Mouse (Mus musculus): ENCODE data around the gene 9330161L09Rik.
A peak's percentile ranks its signal among the peaks of the same experiment; 100 is the strongest.
"Not testable (repeated sequence)": the region's sequence is repeated elsewhere in the genome, so short reads cannot be mapped to it uniquely, and the experiment has no call there.

Gene 9330161L09Rik

GRCm38 (mm10) chr12:103407720-103408119 is at the start of gene 9330161L09Rik:
Gene 9330161L09Rik (minus strand): TSS chr12:103407820.
- DNase-seq (ENCODE audit: low spot score in 2 of 2), result no peak

GRCm38 (mm10) chr12:103457140-103457539 is 49.5 kb upstream of the 9330161L09Rik start, which contains the start of gene Ifi27l2b:
Gene Ifi27l2b (minus strand): TSS chr12:103457223.
- no peak for DNase-seq (ENCODE audit: low spot score in 2 of 2)

- not testable (repeated sequence) for DNase-seq (ENCODE audit: low spot score in 2 of 2)
These were observed 49.1 kb upstream of the 9330161L09Rik start for GRCm38 (mm10) chr12:103456727-103457126.

GRCm38 (mm10) chr12:103453361-103453760 is 45.7 kb upstream of the 9330161L09Rik start:
- no peak for DNase-seq (ENCODE audit: low spot score in 2 of 2)

- no peak for DNase-seq (ENCODE audit: low spot score in 2 of 2)
These were observed 37.4 kb upstream of the 9330161L09Rik start for GRCm38 (mm10) chr12:103445060-103445459.

GRCm38 (mm10) chr12:103444261-103444660 is 36.6 kb upstream of the 9330161L09Rik start:
- not testable (repeated sequence) for DNase-seq (ENCODE audit: low spot score in 2 of 2)

- no peak for DNase-seq (ENCODE audit: low spot score in 2 of 2)
These were observed 35.9 kb upstream of the 9330161L09Rik start, which contains the start of gene Ifi27l2a for GRCm38 (mm10) chr12:103443524-103443923. Gene Ifi27l2a (minus strand): TSS chr12:103443680.

GRCm38 (mm10) chr12:103437601-103438000 is 30.0 kb upstream of the 9330161L09Rik start:
- DNase-seq (ENCODE audit: low spot score in 2 of 2), result no peak

- DNase-seq (ENCODE audit: low spot score in 2 of 2), result no peak
These were observed 27.2 kb upstream of the 9330161L09Rik start for GRCm38 (mm10) chr12:103434861-103435260.

GRCm38 (mm10) chr12:103433986-103434731 is 26.5 kb upstream of the 9330161L09Rik start, which contains the start of gene Ifi27:
Gene Ifi27 (plus strand): TSS chr12:103434211.
- DNase-seq (ENCODE audit: low spot score in 2 of 2), result peak; percentile 50 to 52

- DNase-seq (ENCODE audit: low spot score in 2 of 2), result no peak
These were observed 25.8 kb upstream of the 9330161L09Rik start for GRCm38 (mm10) chr12:103433430-103433829.

- DNase-seq (ENCODE audit: low spot score in 2 of 2), result no peak
These were observed 19.1 kb upstream of the 9330161L09Rik start for GRCm38 (mm10) chr12:103426710-103427109.

GRCm38 (mm10) chr12:103425729-103426470 is 18.3 kb upstream of the 9330161L09Rik start, which contains the start of gene Ddx24:
Gene Ddx24 (minus strand): TSS chr12:103425830.
- peak; percentile 96 for DNase-seq (ENCODE audit: low spot score in 2 of 2)

GRCm38 (mm10) chr12:103425016-103425728 is 17.6 kb upstream of the 9330161L09Rik start:
- DNase-seq (ENCODE audit: low spot score in 2 of 2), result no peak

- no peak for DNase-seq (ENCODE audit: low spot score in 2 of 2)
These were observed 524 bp upstream of the 9330161L09Rik start for GRCm38 (mm10) chr12:103408144-103408543.

GRCm38 (mm10) chr12:103404131-103404530 is 3.5 kb downstream of the 9330161L09Rik start:
- DNase-seq (ENCODE audit: low spot score in 2 of 2), result no peak

GRCm38 (mm10) chr12:103396751-103397150 is 10.9 kb downstream of the 9330161L09Rik start:
- no peak for DNase-seq (ENCODE audit: low spot score in 2 of 2)

- DNase-seq (ENCODE audit: low spot score in 2 of 2), result no peak
These were observed 11.9 kb downstream of the 9330161L09Rik start for GRCm38 (mm10) chr12:103395486-103396275.

- DNase-seq (ENCODE audit: low spot score in 2 of 2), result no peak
These were observed 14.1 kb downstream of the 9330161L09Rik start for GRCm38 (mm10) chr12:103393528-103393927.

- no peak for DNase-seq (ENCODE audit: low spot score in 2 of 2)
These were observed 16.5 kb downstream of the 9330161L09Rik start for GRCm38 (mm10) chr12:103391098-103391497.

- DNase-seq (ENCODE audit: low spot score in 2 of 2), result no peak
These were observed 17.6 kb downstream of the 9330161L09Rik start for GRCm38 (mm10) chr12:103389982-103390381.
